Mouse (Mus musculus) retina, embryonic 14.5 days (tissue): ENCODE measurements at regions not wholly inside any gene's neighbourhood (a gene's known extent, or its start where the extent isn't known, plus 50 kb on each side); places are given as distances from the start of the nearest gene placed in this dataset.
"Not testable (repeated sequence)": the region's sequence is repeated elsewhere in the genome, so short reads cannot be mapped to it uniquely, and the experiment has no call there.

ENCODE experiments used
- DNase-seq: peaks from one replicate; pipeline ENCODE4 v3.0.0-alpha.2; 2015; ENCODE audit warnings: low spot score

- no peak for DNase-seq
These were observed 414.3 kb downstream of the Gtdc1 start for GRCm38 (mm10) chr2:44513080-44513724.

- DNase-seq, result no peak
These were observed 415.1 kb downstream of the Gtdc1 start for GRCm38 (mm10) chr2:44512334-44512733.

GRCm38 (mm10) chr2:44509101-44509500, 418.4 kb downstream of the Gtdc1 start:
- DNase-seq, result no peak

GRCm38 (mm10) chr2:44504273-44504672, 423.2 kb downstream of the Gtdc1 start:
- DNase-seq, result no peak

GRCm38 (mm10) chr2:44490806-44491205, 436.7 kb downstream of the Gtdc1 start:
- not testable (repeated sequence) for DNase-seq

DNA sequence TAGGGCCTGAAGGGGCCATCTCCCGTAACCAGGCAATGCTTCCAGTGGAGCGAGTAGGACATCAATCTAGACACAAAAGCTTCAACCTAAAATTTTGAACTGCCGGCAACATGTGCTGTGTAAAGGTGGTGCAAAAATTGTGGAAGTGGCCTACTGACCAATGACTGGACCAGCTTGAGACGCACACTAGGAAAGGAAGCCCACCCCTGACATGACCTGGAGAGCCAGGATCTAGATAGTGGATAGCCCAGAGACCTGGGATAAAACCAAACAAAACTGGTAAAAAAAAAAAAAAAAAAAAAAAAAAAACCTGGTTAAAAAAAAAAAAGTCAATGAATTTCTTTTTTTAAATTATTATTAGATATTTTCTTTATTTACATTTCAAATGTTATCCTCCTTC, 437.2 kb downstream of the Gtdc1 start:
- DNase-seq, result no peak

- no peak for DNase-seq
These were observed 441.6 kb downstream of the Gtdc1 start for GRCm38 (mm10) chr2:44485880-44486279.

DNA sequence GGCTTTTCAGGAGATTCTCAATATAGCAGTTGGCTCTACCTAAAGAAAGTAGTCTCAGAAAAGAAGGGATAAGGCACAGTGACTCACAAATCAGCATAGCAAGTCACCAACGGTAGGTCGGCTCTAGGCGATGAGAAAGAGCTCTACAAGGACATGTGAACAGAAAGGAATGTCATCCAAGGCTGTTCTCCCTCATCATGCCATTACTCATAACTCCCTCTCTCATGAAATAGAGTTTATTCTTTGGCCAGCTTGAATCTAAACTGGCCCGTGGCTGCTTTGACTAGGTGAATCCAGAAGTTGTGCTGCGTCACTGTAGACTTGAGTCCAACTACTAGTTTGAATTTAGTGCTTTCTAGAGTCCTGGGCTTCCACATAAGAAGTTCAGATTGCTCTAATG, 447.7 kb downstream of the Gtdc1 start:
- no peak for DNase-seq

GRCm38 (mm10) chr2:44475456-44475855, 452.0 kb downstream of the Gtdc1 start:
- no peak for DNase-seq

DNA sequence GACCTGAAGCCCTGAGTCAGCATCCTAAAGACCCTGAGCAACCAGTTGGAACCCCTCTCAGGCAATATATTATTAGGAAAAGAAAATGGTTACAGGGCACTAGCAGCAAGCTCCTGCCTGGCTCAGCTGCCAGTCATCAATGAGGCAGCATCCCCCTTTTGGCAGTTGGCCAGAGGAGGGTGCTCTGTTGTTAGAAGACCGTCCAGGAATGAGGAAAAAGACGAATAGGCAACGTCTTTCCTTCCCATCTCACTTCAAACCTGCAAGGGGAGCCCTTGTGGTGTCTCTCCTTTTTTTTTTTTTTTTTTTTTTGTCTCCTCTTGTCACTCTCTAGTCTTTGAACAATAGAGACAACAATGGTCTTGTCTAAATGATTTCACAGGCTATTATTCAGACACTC, 452.8 kb downstream of the Gtdc1 start:
- peak; percentile 58 for DNase-seq

- no peak for DNase-seq
These were observed 456.1 kb downstream of the Gtdc1 start for GRCm38 (mm10) chr2:44471381-44471780.

GRCm38 (mm10) chr2:44470953-44471352, 456.5 kb downstream of the Gtdc1 start:
- DNase-seq, result no peak

GRCm38 (mm10) chr2:44464631-44465030, 462.8 kb downstream of the Gtdc1 start:
- DNase-seq, result peak; percentile 62

DNA sequence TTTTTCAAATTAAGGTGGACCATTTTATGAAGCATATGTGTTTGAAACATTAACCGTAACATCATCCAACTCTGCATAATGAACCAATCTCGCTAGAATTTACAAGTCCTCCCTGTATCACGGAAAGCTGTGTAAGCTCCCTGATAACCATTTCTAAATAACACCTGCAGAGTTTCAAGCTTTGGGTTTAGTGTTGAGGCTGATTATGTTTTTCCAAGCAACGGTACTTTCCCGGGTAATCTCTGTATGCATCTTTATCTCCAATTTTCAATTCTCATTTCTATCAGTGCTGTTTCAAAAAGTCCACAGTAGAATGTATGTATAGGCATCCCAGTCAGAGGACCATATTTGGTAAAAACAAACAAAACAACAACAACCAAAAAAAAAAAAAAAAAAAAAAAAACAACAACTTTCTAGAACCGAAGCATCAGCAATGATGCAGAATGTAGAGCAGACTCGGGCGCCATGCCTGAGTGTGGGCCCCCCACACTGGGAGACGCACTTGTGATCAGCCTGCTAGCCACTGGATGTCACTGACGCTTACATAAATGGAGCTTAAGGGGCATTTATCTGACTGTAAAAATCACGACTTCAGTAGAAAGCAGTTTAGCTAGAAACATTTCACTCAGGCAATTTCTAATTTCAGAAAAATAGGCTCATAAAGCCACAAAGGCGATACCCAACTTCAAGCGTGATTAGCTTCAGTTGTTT, 464.7 kb downstream of the Gtdc1 start:
- peak; percentile 19 for DNase-seq

DNA sequence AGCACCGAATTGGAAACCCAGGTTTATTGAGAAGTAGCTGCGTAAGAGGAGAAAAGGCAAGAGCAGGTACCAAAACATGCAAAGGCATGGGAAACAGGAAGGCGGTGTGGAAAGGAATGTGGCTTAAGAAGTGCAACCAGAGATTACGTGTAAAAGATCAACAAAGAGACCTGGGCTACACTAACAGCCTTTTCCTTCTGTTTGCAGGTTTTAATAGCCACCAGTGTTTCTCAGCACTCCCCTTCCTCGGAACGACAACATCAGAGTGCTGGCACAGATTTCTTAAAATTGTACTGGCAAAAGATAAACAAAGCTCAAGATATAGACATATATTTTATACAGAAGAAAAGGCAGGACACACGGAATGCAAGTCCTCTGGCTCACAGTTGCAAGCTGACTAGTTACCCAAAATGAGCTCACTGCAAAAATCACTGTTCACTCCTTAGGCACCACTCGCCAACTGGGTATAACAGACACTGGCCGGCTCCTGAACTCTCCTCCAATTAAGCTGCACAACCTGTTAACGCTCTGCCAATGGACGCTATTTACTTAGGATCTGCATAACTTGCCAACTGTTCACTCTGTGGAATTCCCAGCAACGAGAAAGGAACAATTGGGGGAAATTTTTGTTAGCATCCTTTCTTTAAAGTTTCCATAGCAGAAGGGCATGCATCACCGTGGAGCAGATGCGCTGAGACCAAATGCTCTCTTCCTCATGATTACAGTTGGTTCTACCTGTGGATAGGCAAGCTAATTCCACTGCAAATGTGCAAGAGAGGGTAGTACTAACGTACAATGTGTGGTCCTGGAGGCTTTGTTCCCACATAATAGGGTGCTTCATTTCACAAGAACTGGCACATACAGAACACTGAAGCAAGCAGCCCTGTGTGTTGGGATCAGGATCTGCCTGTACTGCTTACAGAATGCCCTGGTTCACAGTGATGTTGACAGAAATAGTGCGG, 465.9 kb downstream of the Gtdc1 start:
- peak; percentile 15 for DNase-seq

DNA sequence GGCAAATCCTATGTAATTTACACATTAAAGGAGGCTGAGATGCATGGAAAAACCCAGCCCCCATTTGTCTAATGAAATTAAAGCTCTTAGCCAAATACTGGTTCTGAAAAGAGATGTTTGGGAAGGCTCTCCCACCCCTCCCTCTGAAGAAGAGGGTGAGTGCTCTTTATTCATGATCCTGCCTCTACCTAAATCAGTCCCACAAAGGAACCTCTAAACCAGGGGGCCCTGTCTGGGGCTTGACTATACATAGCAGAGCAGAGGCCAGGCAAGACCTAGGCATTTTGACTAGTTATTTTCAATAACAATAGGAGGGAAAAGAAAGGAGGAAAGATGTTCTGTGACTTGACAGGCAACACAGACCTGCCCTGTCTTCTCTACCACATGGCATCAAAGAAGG, 478.0 kb downstream of the Gtdc1 start:
- DNase-seq, result no peak
